Mouse (Mus musculus): ENCODE data around the gene Slc4a2. TPM values are rescaled to one million over a fixed set of nuclear protein-coding genes. Genes with fewer than 3 reads are reported as not detected.

Slc4a2 gene
- polyA plus RNA-seq, 1 experiment from 2014 or later, result 28.7 TPM

DNA sequence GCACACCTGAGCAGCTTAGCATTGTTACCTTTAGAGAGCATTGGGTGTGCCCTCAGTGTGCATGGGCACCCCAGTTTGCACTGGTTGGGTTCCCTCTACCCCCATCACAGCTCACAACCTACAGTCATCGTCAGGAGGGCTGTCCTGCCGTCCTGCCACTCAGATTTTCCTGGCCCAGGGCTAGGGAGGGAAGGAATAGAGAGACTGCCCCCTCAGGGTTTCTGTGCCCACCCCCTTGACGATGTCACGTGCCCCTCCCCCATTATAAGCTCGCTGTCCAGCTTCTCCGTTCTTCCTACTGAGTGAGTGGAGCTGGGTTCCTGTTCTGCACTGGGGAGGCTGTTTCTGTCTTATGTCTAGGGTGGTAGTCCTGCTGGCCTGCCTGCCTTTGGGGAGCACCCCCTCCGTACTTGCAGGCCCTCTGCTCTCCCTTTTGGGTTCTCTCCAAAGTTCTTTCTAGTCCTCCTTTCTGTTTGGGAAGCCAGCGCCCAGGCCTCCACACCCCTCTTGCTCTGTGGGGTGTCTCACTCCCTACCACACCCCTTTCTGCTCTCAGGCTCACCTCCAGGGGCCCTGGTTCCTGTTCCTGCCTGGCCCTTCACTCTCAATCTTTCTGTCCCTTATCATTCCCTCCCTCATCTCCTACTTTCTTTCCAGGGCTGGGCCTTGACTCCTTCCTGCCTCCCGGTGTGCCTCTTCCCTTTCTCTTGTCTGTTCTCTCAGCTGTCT lies 3.1 kb downstream of the Slc4a2 start:
- Histone ChIP-seq H3K9ac (ENCODE audit: low read length) (peak overlapping the region; percentile 64), H3K27me3 (ENCODE audit: control insufficient read depth, insufficient read depth, low read length) (peaks cover 2% of the 10 kb centered on the region; the same call in 1 of the 2 replicates), H3K9me3 (ENCODE audit: control insufficient read depth, low read length) (no peaks in the 10 kb centered on the region), H3K4me2 (ENCODE audit: low read depth, low read length, severe bottlenecking) (peak overlapping the region; percentile 77), H3K4me3 (ENCODE audit: low read depth, low read length) (peak overlapping the region; percentile 60; the same call in 1 of the 2 replicates), H3K27ac (ENCODE audit: low read depth, low read length) (no peak overlapping the region), H3K4me1 (replicated peaks; ENCODE audit: control insufficient read depth, insufficient read depth, low read length) (peaks cover 38% of the 10 kb centered on the region), H3K36me3 (ENCODE audit: control insufficient read depth, insufficient read depth, low read length) (peaks cover 3% of the 10 kb centered on the region; the same call in 1 of the 2 replicates)
- ATAC-seq (replicated peaks; ENCODE audit: low FRiP score) (no peak), DNase-seq (ENCODE audit: low spot score) (no peak)
- WGBS, result 6% methylated on average over 9 of the region's 9 CpGs

DNA sequence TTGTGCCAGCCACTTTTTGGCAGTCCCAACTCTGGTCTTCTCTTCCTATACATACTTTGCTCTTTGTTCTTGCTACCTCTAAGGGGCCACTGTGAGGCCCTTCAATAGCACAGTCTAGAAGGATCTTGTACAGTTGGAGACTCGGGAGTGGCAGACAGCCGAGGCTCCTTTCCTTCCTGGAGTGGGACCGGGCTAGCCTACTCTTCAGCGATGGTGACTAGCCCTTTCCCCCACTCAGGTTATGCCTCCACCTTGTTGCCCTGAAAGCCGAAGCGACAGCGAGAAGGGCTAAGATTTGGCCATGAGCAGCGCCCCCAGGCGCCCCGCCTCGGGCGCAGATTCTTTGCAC lies 3.6 kb downstream of the Slc4a2 start:
- H3K4me3 ChIP-seq (ENCODE audit: low read depth, low read length), result no peak overlapping the region
- no peaks in the 10 kb centered on the region for H3K9me3 ChIP-seq (ENCODE audit: control insufficient read depth, low read length)
- peak overlapping the region; percentile 10 for H3K9ac ChIP-seq (ENCODE audit: low read length)
- 14% methylated on average over 12 of the region's 12 CpGs for WGBS
- DNase-seq (ENCODE audit: low spot score) (no peak), ATAC-seq (replicated peaks; ENCODE audit: low FRiP score) (no peak)
- H3K36me3 ChIP-seq (ENCODE audit: control insufficient read depth, insufficient read depth, low read length), result peaks cover 3% of the 10 kb centered on the region; the same call in 1 of the 2 replicates
- H3K27me3 ChIP-seq (ENCODE audit: control insufficient read depth, insufficient read depth, low read length), result peaks cover 2% of the 10 kb centered on the region; the same call in 1 of the 2 replicates
- H3K4me2 ChIP-seq (ENCODE audit: low read depth, low read length, severe bottlenecking), result peak overlapping the region; percentile 77; the same call in 1 of the 2 replicates
- H3K4me1 ChIP-seq (replicated peaks; ENCODE audit: control insufficient read depth, insufficient read depth, low read length), result peaks cover 37% of the 10 kb centered on the region
- H3K27ac ChIP-seq (ENCODE audit: low read depth, low read length), result no peak overlapping the region

DNA sequence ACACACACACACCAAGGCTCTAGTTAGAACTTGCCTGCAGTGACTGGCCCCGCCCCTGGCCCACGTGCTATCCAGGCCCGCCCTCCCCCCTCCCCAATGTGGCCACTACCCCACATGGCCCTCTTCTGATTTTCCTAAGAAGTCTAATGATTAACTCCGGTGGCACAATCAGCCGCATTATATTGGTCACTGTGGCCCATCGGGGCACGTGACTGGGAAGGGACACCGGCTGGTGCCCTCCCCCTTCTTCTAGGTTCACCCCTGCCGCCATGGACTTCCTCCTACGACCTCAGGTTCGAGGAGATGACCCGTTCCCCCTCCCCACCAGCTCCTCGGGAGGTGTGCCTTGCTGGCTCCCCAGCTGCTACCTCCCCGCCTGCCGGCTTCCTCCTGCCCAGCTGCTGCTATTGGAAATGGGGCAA lies 4.4 kb downstream of the Slc4a2 start:
- 4% methylated on average over 15 of the region's 15 CpGs for WGBS
- peak overlapping the region; percentile 7; the same call in 1 of the 2 replicates for H3K4me3 ChIP-seq (ENCODE audit: low read depth, low read length)
- ATAC-seq (replicated peaks; ENCODE audit: low FRiP score), result no peak
- H3K4me2 ChIP-seq (ENCODE audit: low read depth, low read length, severe bottlenecking), result 0 out of 2 replicates have a peak overlapping the region, but pooled peaks have one; percentile 21
- DNase-seq (ENCODE audit: low spot score), result no peak
- peaks cover 3% of the 10 kb centered on the region; the same call in 1 of the 2 replicates for H3K36me3 ChIP-seq (ENCODE audit: control insufficient read depth, insufficient read depth, low read length)
- no peaks in the 10 kb centered on the region for H3K9me3 ChIP-seq (ENCODE audit: control insufficient read depth, low read length)
- no peak overlapping the region for H3K27ac ChIP-seq (ENCODE audit: low read depth, low read length)
- peaks cover 2% of the 10 kb centered on the region; the same call in 1 of the 2 replicates for H3K27me3 ChIP-seq (ENCODE audit: control insufficient read depth, insufficient read depth, low read length)
- peaks cover 35% of the 10 kb centered on the region for H3K4me1 ChIP-seq (replicated peaks; ENCODE audit: control insufficient read depth, insufficient read depth, low read length)
- no peak overlapping the region for H3K9ac ChIP-seq (ENCODE audit: low read length)

GRCm38 (mm10) chr5:24428596-24428995 lies 5.0 kb downstream of the Slc4a2 start:
- Histone ChIP-seq H3K9me3 (ENCODE audit: control insufficient read depth, low read length) (no peaks in the 10 kb centered on the region), H3K9ac (ENCODE audit: low read length) (no peak overlapping the region), H3K4me3 (ENCODE audit: low read depth, low read length) (no peak overlapping the region), H3K4me2 (ENCODE audit: low read depth, low read length, severe bottlenecking) (no peak overlapping the region), H3K36me3 (ENCODE audit: control insufficient read depth, insufficient read depth, low read length) (peaks cover 3% of the 10 kb centered on the region; the same call in 1 of the 2 replicates), H3K27me3 (ENCODE audit: control insufficient read depth, insufficient read depth, low read length) (peaks cover 2% of the 10 kb centered on the region; the same call in 1 of the 2 replicates), H3K27ac (ENCODE audit: low read depth, low read length) (no peak overlapping the region), H3K4me1 (replicated peaks; ENCODE audit: control insufficient read depth, insufficient read depth, low read length) (peaks cover 35% of the 10 kb centered on the region)
- DNase-seq (ENCODE audit: low spot score) (no peak), ATAC-seq (replicated peaks; ENCODE audit: low FRiP score) (no peak)
- 14% methylated on average over 8 of the region's 9 CpGs for WGBS

DNA sequence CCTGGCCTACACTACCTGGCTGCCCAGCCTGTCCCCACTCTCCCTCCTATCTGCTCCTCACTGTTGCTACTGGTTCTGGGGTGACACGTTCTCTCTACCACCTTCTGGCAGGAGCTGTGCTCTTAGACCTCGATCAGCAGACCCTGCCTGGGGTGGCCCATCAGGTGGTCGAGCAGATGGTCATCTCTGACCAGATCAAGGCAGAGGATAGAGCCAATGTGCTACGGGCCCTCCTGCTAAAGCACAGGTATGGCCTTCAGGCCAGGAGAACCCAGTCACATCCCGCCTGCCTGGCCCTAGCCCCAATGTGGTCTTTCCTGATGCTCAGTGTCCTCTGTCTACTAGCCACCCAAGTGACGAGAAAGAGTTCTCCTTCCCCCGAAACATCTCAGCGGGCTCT lies 10.4 kb downstream of the Slc4a2 start:
- 91% methylated on average over 8 of the region's 8 CpGs for WGBS
- ATAC-seq (replicated peaks; ENCODE audit: low FRiP score) (no peak), DNase-seq (ENCODE audit: low spot score) (no peak)
- Histone ChIP-seq H3K4me1 (replicated peaks; ENCODE audit: control insufficient read depth, insufficient read depth, low read length) (no peaks in the 10 kb centered on the region), H3K9me3 (ENCODE audit: control insufficient read depth, low read length) (no peaks in the 10 kb centered on the region), H3K36me3 (ENCODE audit: control insufficient read depth, insufficient read depth, low read length) (peaks cover 3% of the 10 kb centered on the region; the same call in 1 of the 2 replicates), H3K27me3 (ENCODE audit: control insufficient read depth, insufficient read depth, low read length) (no peaks in the 10 kb centered on the region), H3K27ac (ENCODE audit: low read depth, low read length) (no peak overlapping the region), H3K4me3 (ENCODE audit: low read depth, low read length) (no peak overlapping the region), H3K9ac (ENCODE audit: low read length) (no peak overlapping the region), H3K4me2 (ENCODE audit: low read depth, low read length, severe bottlenecking) (no peak overlapping the region)

GRCm38 (mm10) chr5:24441187-24441586 lies 17.6 kb downstream of the Slc4a2 start:
- Histone ChIP-seq H3K4me1 (replicated peaks; ENCODE audit: control insufficient read depth, insufficient read depth, low read length) (peaks cover 14% of the 10 kb centered on the region; the same call in 1 of the 2 replicates), H3K27me3 (ENCODE audit: control insufficient read depth, insufficient read depth, low read length) (no peaks in the 10 kb centered on the region), H3K27ac (ENCODE audit: low read depth, low read length) (no peak overlapping the region), H3K4me3 (ENCODE audit: low read depth, low read length) (no peak overlapping the region), H3K9ac (ENCODE audit: low read length) (no peak overlapping the region), H3K36me3 (ENCODE audit: control insufficient read depth, insufficient read depth, low read length) (peaks cover 3% of the 10 kb centered on the region; the same call in 1 of the 2 replicates), H3K9me3 (ENCODE audit: control insufficient read depth, low read length) (no peaks in the 10 kb centered on the region), H3K4me2 (ENCODE audit: low read depth, low read length, severe bottlenecking) (no peak overlapping the region)
- ATAC-seq (replicated peaks; ENCODE audit: low FRiP score) (no peak), DNase-seq (ENCODE audit: low spot score) (no peak)
- 93% methylated on average over 8 of the region's 8 CpGs for WGBS

DNA sequence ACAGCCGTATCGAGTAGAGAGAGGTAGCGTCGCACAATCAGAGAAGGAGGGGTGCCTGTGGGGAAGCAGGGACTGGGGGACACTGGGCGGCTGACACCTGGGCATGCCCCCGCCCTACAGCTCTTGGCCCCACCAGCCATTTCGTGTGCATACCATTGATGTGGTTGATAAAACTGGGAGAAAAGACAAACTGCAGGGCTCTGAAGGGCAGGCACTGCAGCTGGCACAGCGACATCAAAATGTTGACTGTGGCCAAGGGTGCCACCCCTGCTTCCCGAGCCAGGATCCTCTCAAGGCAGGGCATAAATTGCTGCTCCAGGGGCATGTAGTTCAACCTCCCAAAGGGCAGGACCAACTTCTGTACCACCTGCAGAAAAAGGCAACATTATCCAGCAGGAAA lies 18.4 kb downstream of the Slc4a2 start:
- no peak for ATAC-seq (replicated peaks; ENCODE audit: low FRiP score)
- no peak overlapping the region for H3K27ac ChIP-seq (ENCODE audit: low read depth, low read length)

DNA sequence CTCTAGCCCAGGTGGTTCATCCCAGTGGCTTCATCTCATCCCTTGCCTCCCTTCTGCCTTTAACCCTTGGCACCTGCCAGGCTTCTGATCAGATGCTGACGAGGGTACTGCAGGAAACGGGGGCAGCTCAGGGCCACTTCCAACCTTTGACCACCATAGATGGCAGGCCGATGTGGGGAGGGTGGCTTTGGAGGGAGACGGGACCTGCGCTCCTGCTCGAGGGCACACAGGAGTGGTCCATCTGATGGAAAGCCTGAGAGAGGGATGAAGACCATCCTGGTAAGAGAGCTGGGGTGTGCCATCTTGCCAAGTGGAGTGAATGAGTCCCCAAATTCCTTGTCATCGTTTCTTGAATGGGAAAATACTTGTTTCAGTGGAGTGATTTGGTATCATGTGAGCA lies 19.6 kb downstream of the Slc4a2 start:
- H3K4me3 ChIP-seq (ENCODE audit: low read depth, low read length), result no peak overlapping the region
- H3K36me3 ChIP-seq (ENCODE audit: control insufficient read depth, insufficient read depth, low read length), result peaks cover 3% of the 10 kb centered on the region; the same call in 1 of the 2 replicates
- no peaks in the 10 kb centered on the region for H3K27me3 ChIP-seq (ENCODE audit: control insufficient read depth, insufficient read depth, low read length)
- WGBS, result 97% methylated on average over 7 of the region's 7 CpGs
- ATAC-seq (replicated peaks; ENCODE audit: low FRiP score) (no peak), DNase-seq (ENCODE audit: low spot score) (no peak)
- peaks cover 19% of the 10 kb centered on the region; the same call in 1 of the 2 replicates for H3K4me1 ChIP-seq (replicated peaks; ENCODE audit: control insufficient read depth, insufficient read depth, low read length)
- no peak overlapping the region for H3K4me2 ChIP-seq (ENCODE audit: low read depth, low read length, severe bottlenecking)
- no peaks in the 10 kb centered on the region for H3K9me3 ChIP-seq (ENCODE audit: control insufficient read depth, low read length)
- H3K27ac ChIP-seq (ENCODE audit: low read depth, low read length), result no peak overlapping the region
- no peak overlapping the region for H3K9ac ChIP-seq (ENCODE audit: low read length)

More for the DNA sequence above, 18.4 kb downstream of the Slc4a2 start:
- H3K9me3 ChIP-seq (ENCODE audit: control insufficient read depth, low read length), result no peaks in the 10 kb centered on the region
- H3K9ac ChIP-seq (ENCODE audit: low read length), result no peak overlapping the region
- H3K27me3 ChIP-seq (ENCODE audit: control insufficient read depth, insufficient read depth, low read length), result no peaks in the 10 kb centered on the region
- H3K4me1 ChIP-seq (replicated peaks; ENCODE audit: control insufficient read depth, insufficient read depth, low read length), result peaks cover 14% of the 10 kb centered on the region; the same call in 1 of the 2 replicates
- no peak for DNase-seq (ENCODE audit: low spot score)
- no peak overlapping the region for H3K4me2 ChIP-seq (ENCODE audit: low read depth, low read length, severe bottlenecking)
- WGBS, result 89% methylated on average over 9 of the region's 9 CpGs
- peaks cover 3% of the 10 kb centered on the region; the same call in 1 of the 2 replicates for H3K36me3 ChIP-seq (ENCODE audit: control insufficient read depth, insufficient read depth, low read length)
- H3K4me3 ChIP-seq (ENCODE audit: low read depth, low read length), result no peak overlapping the region

Measured in forebrain, embryonic 11.5 days (tissue).